Mouse (Mus musculus) NIH3T3 (cell line): ENCODE measurements around the gene Tnfaip6.
"Not testable (repeated sequence)": the region's sequence is repeated elsewhere in the genome, so short reads cannot be mapped to it uniquely, and the experiment has no call there.

ENCODE experiments used
- DNase-seq: peaks from one replicate; pipeline ENCODE4 v3.0.0-alpha.2; 2012; ENCODE audit warnings: low read depth

Tnfaip6 gene

DNA sequence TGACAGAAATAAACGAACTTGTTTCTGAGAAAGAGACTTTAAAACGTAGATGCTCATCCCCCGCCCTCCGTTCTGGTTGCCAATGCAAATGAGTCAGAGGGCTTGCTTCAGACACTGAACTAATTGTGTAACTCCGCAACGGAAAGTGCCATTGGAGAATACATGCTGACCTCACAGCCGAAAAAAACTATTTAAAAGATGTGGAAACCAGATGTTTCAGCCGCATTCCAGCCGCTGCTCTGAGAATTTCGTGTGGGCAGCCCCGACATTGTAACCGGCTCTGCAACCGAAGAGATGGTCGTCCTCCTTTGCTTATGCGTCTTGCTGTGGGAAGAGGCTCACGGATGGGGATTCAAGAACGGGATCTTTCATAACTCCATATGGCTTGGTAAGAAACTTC lies at the start of gene Tnfaip6:
Tnfaip6 (plus strand) TSS at position 128 of the 400 bp plus-strand sequence.
- DNase-seq: peak; percentile 95

DNA sequence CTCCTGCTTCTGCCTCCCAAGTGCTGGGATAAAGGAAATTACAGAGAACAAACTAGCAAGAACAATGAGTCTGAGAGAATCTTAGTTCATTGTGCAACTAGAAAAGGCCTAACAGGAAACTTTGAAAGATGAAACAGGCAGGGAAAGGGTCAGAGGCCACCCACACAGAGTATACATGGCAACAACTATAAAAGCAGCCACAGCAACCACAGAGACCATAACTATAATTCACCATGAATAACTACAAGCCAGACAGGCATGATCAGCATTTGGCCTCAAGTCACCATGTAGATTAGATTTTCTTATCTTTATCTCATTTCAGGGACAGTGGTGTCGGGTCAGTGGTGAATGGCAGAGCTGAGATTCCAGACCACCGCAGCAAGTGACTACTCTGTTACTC lies 48.2 kb upstream of the Tnfaip6 start:
- peak; percentile 47 for DNase-seq

DNA sequence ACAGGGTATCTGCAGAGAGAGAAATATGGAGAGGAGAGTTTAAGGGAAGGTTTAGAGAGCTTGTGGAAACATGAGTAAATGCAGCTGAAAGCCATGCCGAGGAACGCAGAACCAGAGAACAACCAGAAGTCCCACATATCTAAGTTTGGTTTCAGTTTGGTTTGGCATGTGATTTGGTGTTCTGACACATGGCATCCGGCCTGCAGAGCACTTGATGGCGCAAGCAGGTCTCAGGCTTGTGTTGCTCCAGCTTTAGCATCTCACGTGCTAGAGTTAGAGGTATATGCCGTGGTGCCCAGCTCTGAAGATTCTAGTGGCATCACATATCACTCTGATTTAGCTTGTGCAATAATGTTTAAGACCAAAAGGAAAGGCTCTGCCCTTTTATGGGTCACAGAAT lies 46.4 kb upstream of the Tnfaip6 start:
- DNase-seq: peak; percentile 35

DNA sequence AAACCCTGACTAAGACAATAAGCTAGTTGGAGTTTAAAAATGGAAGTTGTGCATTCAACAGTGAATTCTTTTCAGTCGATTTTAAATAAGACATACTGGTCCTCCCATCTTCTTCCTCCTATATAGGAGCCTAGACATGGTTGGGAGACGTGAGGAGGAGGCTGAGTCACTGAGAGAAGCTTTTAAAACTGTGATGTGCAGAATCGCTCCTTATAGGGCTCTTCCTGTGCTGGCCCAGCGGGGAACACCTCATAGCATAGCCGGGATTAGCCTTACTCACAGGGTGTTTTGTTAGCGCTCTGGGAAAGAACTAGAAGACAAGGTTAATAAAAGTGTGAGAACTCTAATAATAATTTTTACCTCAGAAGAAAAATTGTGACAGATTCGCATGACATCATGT lies 37.8 kb upstream of the Tnfaip6 start:
- DNase-seq: no peak

DNA sequence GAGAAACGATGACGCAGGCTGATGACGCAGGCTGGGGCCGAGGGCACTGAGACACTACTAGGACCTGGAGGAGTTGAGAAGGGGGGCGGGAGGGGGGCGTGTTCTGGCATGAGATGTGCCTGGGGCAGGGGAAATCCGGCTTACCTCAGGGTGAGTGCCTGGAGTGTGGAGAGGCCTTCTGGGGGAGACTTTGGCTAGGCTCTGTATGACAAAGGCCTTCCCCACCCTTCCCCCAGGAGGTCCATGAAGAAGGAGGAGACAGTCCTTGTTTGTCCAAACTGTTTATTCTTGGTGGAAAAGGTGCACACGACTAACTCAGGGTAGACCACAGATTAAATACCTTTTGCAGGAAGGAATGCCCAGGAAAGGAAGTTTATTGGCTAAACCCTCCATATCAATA lies 36.3 kb upstream of the Tnfaip6 start:
- peak; percentile 43 for DNase-seq

DNA sequence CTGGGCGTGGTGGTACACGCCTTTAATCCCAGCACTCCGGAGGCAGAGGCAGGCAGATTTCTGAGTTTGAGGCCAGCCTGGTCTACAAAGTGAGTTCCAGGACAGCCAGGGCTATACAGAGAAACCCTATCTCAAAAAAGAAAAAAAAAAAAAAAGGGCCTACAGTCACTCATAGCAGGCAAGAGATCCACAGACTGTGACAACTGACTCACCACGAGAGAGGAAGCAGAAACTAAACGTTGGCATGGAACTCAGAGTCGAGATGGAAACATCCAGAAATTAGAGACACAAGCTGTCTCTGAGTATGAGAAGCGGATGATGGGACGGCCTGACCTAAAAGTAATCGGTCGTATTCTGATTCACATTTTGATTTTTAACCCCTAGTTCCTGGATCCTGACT lies 35.5 kb upstream of the Tnfaip6 start:
- not testable (repeated sequence) for DNase-seq

DNA sequence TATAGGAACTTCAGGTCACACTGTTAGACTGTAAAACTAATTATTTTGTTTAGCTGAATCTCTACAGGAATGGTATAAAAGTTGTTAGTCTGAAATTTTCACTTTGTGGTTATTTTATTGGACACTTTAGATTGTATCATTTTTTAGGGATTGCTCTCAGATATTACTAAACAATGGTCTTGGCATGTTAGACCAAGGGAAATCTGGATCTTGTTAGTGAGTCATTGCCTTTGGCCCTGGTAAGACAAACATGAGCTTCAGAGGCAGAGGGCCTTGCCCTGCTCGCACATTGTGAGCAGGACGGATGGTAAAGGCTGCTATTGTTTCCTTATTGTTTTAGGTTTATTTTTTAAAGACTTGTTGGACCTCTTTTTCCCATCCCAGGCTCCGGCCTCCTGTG lies 31.4 kb upstream of the Tnfaip6 start:
- peak; percentile 96 for DNase-seq

DNA sequence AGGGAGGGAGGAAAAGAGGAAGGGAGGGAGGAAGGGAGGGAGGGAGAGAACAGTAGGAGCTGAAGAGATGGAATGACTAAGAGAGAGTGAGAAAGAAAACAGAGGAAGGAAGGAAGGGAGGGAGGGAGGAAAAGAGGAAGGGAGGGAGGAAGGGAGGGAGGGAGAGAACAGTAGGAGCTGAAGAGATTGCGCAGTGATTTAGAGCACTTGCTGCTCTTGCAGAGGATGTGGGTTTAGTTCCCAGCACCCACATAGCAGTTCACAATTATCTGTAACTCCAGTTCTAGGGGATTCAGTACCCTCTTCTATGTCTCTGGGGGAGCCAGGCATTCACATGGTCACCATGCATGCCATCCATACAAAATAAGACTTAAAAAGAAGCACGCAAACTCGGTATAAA lies 26.0 kb upstream of the Tnfaip6 start:
- not testable (repeated sequence) for DNase-seq

DNA sequence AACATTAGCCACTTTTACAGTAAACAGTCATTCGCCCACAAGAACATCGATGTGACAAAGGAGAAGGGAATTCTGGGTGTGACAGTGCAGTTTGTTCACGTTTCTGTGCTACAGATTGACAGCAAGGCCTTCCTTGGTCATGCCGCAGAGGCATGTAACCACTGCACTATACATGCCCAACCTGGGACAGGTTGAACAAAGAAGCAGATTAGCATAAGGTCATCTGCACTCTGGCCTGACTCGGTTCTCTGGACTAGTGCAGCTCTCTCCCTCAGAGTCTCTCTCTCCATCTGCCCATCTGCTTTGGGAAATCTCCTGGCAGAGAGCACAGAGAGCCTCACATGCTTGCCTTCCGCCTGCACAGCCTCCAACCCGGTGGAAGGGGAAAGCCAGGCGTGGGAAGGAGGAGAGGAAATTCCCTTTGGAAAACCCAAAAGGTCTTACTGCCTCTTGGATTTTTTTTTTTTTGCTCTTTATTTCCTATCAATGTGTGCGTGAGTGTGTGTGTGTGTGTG lies 24.4 kb upstream of the Tnfaip6 start:
- DNase-seq: no peak

DNA sequence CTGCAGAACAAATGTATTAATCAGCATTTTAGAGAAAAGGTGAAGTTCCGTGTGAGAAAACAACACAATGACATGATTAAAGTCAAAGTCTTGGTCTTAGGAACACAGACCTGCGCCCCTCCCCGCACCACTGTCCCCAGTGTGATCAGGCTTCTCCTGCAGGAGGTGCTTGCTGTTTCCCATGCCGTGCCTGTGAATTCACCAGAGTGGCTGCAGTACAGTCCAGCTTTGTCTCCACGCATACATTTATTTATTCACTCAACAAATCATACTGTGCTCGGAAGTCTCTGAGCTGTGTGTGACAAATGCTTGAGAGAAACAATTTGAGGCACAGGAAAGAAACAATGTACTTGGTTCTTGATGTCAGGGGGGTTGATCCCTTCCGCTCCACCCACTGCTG lies 21.4 kb upstream of the Tnfaip6 start:
- DNase-seq: no peak

DNA sequence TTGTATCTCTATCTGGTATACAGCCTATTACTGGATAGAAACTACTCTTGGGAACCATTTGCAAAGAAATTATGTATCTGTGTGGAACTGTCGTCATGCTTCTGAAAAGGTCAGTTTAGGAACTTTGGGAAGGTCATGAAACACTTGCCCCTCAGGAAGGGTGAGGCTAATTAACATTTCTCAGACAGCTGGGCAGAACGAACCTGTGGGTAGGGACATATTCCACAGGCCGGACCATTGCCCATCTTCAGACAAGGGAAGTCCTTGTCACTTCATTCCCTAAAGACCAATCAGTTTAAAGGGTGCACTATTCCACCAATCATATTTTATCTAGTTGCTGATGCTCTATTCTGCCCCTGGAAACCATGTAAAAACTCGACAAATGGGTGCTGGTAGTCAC lies 10.7 kb upstream of the Tnfaip6 start:
- DNase-seq: no peak

DNA sequence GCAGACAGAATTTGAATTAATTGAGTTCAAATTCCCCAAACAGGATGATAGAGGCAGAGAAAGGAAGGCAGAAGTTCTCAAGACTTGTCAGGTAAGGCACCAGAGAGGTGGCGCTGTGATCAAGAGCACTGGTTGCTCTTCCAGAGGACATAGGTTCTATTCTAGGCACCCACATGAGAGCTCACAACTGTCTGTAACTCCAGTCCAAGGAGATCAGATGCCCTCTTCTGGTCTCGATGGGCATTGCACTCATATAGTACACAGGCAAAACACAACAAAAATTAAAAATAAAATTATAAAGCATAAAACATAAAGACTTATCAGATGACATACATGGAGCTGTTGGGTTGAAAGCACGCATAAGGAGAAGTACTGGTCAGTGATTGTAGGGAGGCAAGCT lies 8.4 kb upstream of the Tnfaip6 start:
- peak; percentile 20 for DNase-seq

DNA sequence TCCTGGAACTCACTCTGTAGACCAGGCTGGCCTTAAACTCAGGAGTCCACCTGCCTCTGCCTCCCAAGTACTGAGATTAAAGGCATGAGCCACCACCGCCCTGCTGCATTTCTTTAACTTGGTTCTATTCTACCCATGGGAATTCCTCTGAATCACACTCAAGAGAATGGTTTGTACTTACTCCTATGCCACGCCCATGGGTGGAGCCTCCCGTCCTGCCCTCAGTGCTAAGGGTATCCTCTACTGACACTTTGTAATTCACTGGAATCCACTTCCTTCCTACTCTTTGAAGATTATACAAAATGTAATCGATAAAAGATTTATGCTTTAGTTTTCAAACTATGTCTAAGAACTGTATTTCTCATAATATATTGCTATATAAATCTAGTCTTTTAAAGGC lies 6.3 kb upstream of the Tnfaip6 start:
- peak; percentile 24 for DNase-seq

DNA sequence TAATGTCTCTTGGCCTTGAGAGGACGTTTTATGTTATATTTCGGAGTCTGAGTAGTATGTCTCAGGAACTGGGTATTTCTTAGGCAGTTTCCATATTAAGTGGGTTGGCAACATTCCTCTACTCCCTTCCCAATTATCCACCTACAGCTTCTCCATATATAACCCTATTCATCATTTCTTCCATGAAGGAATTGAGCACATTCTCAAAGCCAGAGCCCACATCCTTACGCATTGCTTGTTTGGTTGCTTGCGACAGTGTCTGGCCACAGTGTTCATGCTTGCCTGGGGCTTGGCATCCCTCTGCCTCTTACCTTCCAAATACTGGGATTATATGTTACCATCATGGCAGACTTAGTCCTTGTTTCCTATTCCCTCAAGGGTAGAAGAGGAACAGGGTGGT lies 3.2 kb upstream of the Tnfaip6 start:
- no peak for DNase-seq

DNA sequence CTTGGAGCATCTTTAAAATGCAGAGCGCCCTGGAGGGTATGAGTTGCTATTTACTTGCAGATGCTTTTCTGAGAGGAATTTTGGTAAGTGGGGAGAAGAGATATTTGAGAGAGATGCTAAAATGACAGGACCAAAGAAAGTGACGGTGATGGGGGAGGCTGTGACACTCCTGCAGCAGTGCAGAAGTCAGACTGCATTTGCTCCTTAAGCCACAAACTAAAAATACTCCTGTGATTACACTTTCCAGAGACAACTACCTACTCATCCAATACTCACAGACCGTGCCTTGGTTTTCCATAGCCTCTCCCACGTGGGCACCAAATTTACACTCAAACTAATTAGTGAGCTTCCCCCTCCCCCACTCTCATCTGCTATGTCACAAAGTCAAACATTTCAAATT lies 2.7 kb upstream of the Tnfaip6 start:
- no peak for DNase-seq

DNA sequence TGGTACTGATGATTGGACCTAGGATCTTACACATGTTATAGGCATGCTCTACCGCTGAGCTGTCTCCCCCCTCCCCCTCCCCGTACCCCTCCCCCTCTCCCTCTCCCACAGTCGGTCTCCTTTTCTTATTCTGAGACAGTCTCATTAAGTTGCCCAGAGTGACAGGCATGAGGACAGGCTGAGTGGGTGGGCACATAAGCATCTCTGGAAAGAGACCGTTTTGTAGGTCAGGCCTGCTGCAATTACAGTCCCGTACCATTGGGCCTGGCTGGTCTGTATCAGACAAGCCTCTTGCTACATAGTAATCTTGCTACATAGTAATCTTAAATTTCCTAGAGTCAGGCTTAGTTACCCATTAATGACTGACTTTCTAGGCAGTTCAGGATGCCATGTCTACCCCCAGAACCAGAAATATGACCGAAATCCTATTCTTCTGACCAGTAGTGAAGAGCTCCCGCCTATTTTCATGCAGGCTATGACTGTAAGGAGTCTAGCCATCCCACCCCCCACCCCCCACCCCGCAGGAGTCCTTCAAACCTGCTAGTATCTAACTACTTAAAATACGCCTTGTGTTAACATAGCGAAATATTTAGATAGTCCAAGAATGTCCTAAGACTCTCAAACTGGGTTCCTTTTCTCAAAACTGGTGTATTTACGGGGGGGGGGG lies 747 bp upstream of the Tnfaip6 start:
- DNase-seq: peak; percentile 19

DNA sequence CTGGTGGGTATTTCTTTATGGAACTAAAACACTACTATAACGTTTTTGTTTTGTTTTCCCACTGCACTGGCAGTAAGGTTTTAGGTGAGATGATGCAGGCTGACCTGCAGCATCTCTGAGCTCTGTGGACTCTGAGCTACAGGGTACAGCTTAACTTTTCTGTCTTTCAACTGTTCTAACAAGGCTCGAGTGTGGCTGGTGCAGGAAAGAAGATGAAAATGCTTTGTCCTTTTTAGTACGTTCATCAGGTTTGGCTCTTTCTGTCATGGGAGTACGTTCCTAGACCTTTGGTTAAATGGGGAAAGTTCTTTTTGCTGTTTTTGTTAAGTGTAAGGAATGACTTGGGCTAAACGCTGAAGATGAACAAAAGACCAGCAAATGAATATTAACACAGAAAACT lies 749 bp downstream of the Tnfaip6 start:
- DNase-seq: peak; percentile 17

DNA sequence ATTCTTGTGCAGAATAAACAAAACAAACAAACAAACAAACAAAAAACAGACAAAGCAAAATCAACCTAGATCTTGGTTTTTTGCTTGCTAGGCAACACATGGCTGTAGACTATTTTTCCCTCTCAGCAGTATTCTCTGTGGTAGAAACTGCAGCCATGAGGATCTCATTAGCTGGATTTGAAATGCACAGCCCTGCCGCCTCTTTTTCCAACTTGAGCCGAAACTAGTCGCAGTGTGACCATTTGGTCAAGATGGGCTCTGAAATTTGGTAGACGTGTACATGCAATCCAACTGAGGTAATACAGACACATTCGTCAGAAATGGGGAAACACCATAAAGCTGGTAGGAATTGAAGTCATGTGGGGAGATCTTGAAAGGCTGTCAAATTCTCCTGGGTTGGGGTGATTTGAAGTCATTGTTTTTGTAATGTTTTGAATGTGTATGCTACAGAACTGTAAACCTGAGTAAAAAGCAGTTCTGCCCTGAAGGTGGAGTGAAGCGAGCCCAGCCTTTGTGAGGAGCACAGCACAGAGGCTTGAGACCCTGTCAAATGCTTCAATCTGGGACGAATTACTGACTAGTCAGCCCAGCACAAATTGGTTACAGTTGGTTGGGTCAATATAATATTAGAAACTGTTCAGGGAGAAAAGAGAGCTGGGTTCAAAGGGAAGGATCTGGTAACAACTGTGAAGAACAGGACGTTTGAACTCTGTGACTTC lies 1.4 kb downstream of the Tnfaip6 start:
- peak; percentile 53 for DNase-seq

DNA sequence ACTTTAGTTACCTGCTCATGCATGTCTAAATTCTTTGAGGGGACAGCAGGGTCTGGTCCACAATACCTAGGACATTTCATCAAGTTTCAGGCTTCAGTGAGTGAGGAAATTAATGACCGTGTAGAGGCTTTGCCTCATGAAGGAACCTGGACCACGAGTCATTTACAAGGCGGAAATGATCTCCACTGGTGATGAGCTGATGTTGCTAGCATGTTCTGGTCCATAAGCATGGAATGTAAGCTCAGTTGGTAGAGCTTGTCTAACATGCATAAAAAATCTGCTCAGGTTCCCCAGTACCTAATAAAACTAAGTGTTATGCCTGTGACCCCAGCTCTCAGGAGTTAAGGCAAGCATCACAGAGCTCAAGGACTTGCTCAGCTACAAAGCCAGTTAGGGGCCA lies 4.3 kb downstream of the Tnfaip6 start:
- no peak for DNase-seq

DNA sequence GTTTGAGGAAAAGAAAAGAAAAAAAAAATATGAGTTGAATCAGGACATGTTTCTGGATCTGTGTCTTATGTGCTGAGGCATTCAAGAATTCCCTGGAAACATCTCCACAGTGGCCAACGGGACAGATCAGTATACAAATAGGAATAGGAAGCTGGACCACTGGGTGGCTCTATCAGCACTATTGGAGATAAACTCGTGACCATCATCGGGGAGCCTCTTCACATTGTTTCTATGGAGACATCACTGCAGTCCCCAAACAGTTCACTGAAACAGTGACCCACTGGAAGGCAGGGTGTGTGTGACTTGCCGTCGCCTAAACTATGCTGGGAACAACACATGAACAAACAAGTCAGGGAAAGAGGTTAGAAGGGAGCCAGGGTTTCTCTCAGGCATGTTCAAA lies 4.9 kb downstream of the Tnfaip6 start:
- no peak for DNase-seq

DNA sequence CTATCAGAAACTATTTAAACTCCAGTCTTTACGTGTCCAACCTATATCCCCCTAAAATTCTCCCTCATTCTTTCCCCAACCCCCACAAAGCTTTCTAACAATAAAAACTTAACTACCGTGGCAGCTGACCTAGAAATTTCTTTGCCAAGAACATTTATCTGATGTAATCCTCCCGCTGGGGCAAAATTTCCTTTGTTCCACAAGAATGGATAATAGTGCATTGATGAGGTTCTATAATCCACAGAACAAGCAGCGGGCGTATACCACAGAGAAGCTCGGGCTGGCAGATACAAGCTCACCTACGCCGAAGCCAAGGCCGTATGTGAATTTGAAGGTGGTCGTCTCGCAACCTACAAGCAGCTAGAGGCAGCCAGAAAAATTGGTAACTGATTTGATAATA lies 5.7 kb downstream of the Tnfaip6 start:
- no peak for DNase-seq

DNA sequence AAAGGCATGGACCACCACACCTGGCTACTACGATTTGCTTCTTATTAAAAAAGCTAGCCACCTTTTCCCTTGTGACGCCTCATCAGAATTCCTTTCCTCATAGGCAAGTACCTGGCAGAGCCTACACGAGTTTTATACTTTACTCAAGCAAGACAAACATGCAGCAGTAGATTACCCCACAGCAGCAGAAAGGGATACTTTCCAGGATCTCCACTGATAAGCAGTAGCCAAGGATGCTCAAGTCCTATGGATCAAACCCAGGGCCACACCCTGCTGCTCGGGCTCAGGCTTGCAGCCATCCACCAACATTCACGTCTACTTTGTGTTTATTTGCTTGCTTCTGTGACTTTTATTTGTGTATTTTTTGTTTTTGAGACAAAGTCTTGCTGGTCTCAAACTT lies 8.2 kb downstream of the Tnfaip6 start:
- DNase-seq: no peak

DNA sequence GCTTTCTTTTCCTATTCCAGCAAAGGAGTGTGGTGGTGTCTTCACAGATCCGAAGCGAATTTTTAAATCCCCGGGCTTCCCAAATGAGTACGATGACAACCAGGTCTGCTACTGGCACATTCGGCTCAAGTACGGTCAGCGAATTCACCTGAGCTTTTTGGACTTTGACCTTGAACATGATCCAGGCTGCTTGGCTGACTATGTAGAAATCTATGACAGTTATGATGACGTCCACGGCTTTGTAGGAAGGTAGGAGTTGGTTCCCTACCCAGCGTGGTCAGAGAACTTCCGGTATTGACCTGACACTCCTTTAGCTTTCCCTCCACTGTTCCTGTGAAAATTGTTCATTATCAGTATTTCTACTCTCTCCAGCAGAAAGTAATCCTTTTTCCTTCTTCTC lies 13.0 kb downstream of the Tnfaip6 start:
- DNase-seq: no peak

DNA sequence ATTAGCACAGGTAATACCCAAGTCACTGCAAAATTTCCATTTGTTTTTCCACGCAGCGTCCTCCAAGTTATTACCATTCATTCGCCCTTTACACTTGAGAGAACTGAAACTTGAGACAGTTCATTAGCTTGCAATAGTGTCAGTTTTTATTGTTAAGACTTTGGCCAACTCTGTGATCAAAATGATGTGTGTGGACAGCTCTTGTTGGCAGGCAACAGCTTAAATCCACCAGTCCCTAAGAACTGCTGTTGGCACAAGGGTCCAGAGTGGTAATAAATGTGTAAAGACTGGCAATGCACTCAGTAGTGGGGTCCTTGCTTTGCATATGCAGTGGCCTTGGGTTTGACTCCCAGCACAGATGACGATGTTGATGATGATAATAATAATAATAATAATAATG lies 14.5 kb downstream of the Tnfaip6 start:
- no peak for DNase-seq
